Mouse (Mus musculus) testis, postnatal 14 days (tissue): ENCODE measurements around the gene Selenoo.

Source experiments
- DNase-seq: peaks from one replicate; pipeline ENCODE4 v3.0.0; 2021; ENCODE audit warnings: low spot score

Gene Selenoo

DNA sequence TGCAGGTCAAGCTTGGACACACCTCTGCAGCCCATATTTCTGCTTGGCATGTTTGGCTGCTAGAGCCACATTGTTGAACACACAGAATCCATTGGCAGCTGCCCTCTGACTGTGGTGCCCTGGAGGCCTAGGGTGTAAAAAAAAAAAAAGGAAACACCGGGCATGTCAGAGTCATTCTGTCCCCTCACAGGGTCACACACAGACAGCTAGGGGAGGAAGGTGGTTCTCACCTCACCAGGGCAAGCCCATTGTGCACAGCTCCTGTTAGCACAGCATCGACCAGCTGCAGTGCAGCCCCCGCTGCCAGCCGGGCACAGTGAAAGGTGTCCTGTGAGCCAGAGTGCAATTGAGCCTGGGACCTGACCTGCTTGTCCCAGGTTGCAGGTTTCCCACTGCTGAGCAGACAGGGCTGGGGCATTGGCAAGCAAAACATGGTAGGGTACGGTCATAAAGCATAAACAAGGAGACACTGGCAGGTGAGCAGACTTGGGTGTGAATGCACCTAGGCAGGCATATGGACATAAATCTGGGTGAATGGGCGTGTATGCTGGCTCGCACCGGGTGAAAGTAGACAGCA is 38.6 kb downstream of the Selenoo start:
- no peak for DNase-seq

GRCm38 (mm10) chr15:89128382-89129350 is 39.8 kb downstream of the Selenoo start, which contains the start of gene Hdac10:
Gene Hdac10 (minus strand): TSS chr15:89128700.
- peak; percentile 72 for DNase-seq

DNA sequence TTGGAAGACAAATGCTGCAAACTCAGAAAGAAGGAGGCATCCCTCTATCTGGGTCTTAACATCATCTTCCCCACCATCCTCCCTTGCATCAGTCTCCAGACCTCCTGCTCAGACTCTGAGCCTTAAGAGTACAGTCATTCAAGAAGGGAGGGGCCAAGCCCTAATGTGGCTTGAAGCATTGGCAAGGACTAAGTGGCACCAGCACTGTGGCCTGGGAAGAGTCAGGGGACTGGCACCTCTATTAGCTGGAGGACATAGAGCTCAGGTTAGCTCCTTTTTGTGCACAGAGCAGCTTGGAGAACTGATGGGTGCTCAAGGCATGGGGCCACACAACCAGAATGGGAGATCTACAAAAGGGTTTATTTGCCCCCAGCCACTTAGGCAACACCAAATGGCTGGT is 41.4 kb downstream of the Selenoo start:
- DNase-seq, result no peak

DNA sequence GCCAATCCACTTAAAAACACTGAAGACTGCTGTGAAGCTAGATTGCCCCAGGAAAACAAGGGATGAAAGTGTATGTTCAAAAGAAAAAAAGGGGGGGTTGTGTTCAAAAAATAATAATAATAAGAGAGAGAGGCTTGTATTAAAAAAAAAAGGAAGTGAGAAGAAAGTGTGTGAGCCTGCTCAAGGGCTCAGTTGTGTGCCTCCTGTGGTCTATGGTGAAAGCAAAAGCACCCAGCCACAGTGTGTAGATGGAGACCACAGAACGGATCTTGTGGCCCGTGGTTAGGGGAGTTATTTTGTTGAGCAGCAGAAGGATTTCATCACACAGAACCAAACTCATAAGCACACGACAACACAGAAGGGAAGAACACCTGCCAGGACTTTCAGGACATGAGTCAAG is 42.4 kb downstream of the Selenoo start:
- DNase-seq, result no peak

- DNase-seq, result no peak
These were observed 47.7 kb downstream of the Selenoo start for GRCm38 (mm10) chr15:89136461-89137155.

GRCm38 (mm10) chr15:89137378-89138045 is 48.6 kb downstream of the Selenoo start:
- DNase-seq, result no peak

GRCm38 (mm10) chr15:89138046-89138405 is 49.1 kb downstream of the Selenoo start:
- DNase-seq, result no peak

GRCm38 (mm10) chr15:89138531-89138930 is 49.6 kb downstream of the Selenoo start:
- no peak for DNase-seq

- no peak for DNase-seq
These were observed 51.3 kb downstream of the Selenoo start for GRCm38 (mm10) chr15:89140048-89140658.

- no peak for DNase-seq
These were observed 51.9 kb downstream of the Selenoo start, which contains the start of gene Mapk12 for GRCm38 (mm10) chr15:89140659-89141252. Gene Mapk12 (minus strand): TSS chr15:89140703.

DNA sequence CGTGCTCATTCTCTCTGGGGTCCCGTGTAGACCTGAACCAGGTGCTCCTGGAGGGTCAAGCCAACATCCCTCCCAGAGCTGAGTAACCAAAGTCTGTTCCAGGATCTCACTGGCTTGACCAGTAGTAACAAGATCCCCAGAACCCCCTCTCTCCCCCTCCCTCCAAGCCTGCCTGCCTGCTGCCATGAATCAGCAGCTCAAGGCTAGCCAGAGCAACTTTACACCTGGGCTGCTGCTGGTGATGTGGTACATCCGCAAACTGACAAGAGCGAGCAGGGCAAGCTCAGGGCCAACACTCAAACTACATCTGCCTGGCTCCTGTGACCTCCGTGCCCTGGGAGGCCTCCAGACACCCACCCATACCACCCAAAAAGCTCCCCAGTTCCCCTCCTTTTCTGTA is 52.6 kb downstream of the Selenoo start:
- no peak for DNase-seq

DNA sequence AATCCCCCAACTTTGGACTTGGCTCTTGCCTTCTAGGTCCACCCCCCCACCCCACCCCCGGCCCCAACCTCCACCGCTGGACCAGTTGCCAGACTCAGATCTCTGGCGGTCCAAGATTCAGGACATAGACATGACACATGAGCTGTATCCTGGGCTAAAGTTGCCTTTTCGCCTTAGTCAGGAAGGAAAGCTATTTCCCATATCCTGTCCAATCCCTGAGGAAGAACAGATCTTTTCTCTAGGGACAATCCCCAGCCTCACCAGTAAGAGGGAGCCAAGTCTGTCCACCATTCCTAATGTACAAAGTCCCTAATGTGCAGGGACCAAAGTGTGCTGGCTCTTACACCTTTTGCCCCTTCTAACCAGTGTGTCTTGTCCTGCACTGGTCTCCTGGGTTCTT is 53.0 kb downstream of the Selenoo start:
- DNase-seq, result no peak

DNA sequence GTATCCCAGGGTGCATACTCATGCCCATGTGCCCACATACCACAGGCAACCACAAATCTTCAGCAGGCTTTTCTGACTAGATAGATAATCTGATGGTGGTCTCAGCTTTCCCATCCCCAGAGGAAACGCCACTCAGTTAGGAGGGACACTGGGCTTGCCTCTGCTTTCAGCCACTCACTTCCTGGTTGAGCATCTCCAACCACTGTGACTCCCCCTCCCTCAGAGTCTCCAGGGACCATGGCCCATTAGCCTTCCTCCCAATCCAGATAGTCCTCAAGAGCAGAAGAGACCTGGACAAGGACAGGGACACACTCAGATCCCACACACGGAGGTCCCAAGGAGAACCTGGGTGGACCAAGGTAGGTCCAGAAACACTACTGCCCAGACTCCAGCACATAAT is 54.2 kb downstream of the Selenoo start:
- DNase-seq, result no peak

- DNase-seq, result no peak
These were observed 56.1 kb downstream of the Selenoo start for GRCm38 (mm10) chr15:89144965-89145364.

- no peak for DNase-seq
These were observed 57.0 kb downstream of the Selenoo start for GRCm38 (mm10) chr15:89145813-89146350.

DNA sequence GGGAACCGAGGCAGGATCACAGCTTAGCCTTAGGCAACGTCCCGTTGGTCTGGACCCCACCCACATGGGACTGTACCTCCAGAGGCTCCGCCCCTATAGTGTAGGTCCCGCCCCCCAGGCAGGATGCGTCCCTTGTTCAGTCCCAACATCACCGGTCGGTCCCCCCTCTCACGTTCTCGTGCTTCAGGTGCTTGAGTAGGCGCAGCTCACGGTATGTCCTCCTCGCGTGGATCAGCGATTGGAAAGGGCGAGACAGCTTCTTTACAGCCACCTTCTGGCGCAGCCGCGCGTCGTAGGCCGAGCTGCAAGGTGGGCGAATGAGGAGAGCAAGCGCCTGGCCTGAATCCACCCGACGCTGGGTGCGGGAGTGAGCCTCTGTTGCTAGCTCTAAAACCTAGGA is 57.7 kb downstream of the Selenoo start:
- no peak for DNase-seq

GRCm38 (mm10) chr15:89147024-89147423 is 58.1 kb downstream of the Selenoo start:
- no peak for DNase-seq

- no peak for DNase-seq
These were observed 58.6 kb downstream of the Selenoo start for GRCm38 (mm10) chr15:89147456-89147855.

DNA sequence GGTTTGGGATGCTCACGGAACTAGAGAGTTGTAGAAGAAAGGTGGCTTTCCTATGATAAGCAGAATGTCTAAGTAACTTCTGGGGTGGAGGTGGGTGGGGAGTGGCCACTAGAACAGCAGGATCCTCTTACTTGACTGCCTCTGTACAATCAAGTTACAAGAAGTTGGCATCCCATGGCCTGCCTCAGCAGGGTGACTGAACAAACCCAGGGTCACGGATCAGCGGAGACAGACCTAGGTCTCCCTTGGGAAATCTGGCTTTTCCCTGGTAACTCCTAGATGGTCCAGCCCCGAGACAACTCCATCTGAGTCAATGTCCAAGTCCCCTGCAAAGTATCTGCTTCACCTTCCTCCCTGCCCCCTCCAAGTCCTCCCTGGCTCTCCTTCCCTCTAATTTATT is 59.0 kb downstream of the Selenoo start:
- DNase-seq, result no peak

DNA sequence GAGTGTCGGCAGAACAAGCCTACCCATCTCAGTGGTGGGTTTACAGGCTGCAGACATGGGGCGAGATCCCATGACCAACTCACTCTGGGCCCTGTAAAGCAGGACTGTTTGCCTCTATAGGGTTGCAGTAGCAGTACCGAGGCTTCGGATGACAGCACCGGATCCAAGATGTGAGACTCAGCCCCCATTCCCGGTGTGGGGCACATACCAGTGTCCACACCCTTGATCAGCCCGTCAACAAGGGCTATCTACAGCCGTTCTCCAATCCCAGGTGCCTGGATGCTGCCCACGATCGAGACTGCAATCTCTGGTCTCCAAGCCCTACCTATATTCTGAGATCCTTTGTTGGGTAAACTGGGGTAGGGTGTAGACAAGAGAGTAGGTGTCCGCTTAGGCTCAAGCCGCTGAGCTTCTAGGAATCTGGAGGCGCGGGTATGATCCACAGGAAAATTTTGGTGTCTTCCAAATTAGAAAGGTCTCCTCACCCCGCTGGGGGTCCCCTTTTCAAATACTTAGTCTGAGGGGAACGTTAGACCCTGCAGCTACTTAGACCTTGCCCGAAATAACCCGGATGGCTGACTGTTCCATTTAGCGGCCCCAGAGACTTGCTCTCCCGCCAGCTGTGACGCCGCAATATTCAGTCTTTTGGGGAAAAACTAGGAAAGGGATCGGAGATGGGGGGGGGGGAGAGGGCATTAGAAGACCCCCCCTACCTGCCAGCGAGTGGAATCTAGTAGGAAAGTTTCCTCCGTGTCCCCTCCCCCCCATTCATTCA is 59.8 kb downstream of the Selenoo start:
- no peak for DNase-seq
